Mouse (Mus musculus) lung, postnatal 0 days (tissue): Measurements from ENCODE around the gene Gbp9. TPM values are rescaled to one million over a fixed set of nuclear protein-coding genes. Genes with fewer than 3 reads are reported as not detected.
"Not testable (repeated sequence)": the region's sequence is repeated elsewhere in the genome, so short reads cannot be mapped to it uniquely, and the experiment has no call there.

ENCODE experiments used
- ATAC-seq: fragments of 200-750 bp; cut with Nextera tagmentation; 2 replicates; pipeline ENCODE4 v1.8.0; 2017; ENCODE audit warnings: moderate library complexity
- DNase-seq: peaks from one replicate; pipeline ENCODE4 v3.0.0-alpha.2; 2016; ENCODE audit warnings: low spot score
- H3K27ac ChIP-seq: fragments of 300-500 bp; sonication (generic); 2 replicates; pipeline ENCODE4 v1.5.1; 2014; ENCODE audit warnings: antibody characterized with exemption, mild to moderate bottlenecking, low read length, mixed read lengths
- H3K27me3 ChIP-seq: fragments of 300-500 bp; sonication (generic); replicated peaks from 2 replicates; pipeline ENCODE4 v1.6.1; 2014; ENCODE audit warnings: low read length, mixed read lengths; ENCODE audit not compliant: insufficient read depth
- H3K36me3 ChIP-seq: fragments of 300-500 bp; sonication (generic); 2 replicates; pipeline ENCODE4 v1.6.1; 2014; ENCODE audit warnings: low read length, mixed read lengths; ENCODE audit not compliant: insufficient read depth
- H3K4me1 ChIP-seq: fragments of 300-500 bp; sonication (generic); 2 replicates; pipeline ENCODE4 v1.6.1; 2014; ENCODE audit warnings: antibody characterized with exemption, low read depth, low read length, mixed read lengths; ENCODE audit not compliant: insufficient read depth
- H3K4me2 ChIP-seq: fragments of 300-500 bp; sonication (generic); replicated peaks from 2 replicates; pipeline ENCODE4 v1.6.1; 2014; ENCODE audit warnings: low read depth, mild to moderate bottlenecking, low read length, moderate library complexity, mixed read lengths
- H3K4me3 ChIP-seq: fragments of 300-500 bp; sonication (generic); 2 replicates; pipeline ENCODE4 v1.5.1; 2014; ENCODE audit warnings: low read depth, low read length
- H3K9ac ChIP-seq: fragments of 300-500 bp; sonication (generic); replicated peaks from 2 replicates; pipeline ENCODE4 v1.6.1; 2014; ENCODE audit warnings: low read depth, mild to moderate bottlenecking
- H3K9me3 ChIP-seq: fragments of 300-500 bp; sonication (generic); 2 replicates; pipeline ENCODE4 v1.6.1; 2016; ENCODE audit warnings: low read length, mixed read lengths
- CTCF ChIP-seq: IDR thresholded peaks from 2 replicates; pipeline ENCODE4 v1.5.1; 2016; ENCODE audit warnings: antibody characterized with exemption, mild to moderate bottlenecking
- EP300 ChIP-seq: IDR thresholded peaks from 2 replicates; pipeline ENCODE4 v1.6.1; 2016; ENCODE audit warnings: antibody characterized with exemption, mild to moderate bottlenecking, control low read depth
- WGBS: fragments of 180-500 bp; shearing (Covaris S2); extraction: QIAGEN DNeasy Blood & Tissue Kit; methylation state at CpG from one replicate; pipeline ENCODE4 v1.1.7; 2014; 5-methylcytosine and 5-hydroxymethylcytosine counted together
- polyA plus RNA-seq: library from polyadenylated mRNA; unstranded; fragments of >200 nt; fragmentation: Nextera tagmentation; extraction: Ambion mirVana; gene quantifications from 2 replicates; pipeline ENCODE4 v1.2.1, GENCODE M21; 2015

Gbp9 gene
- 8.7 TPM in 2 replicates for polyA plus RNA-seq

GRCm38 (mm10) chr5:105139409-105140088, at the start of gene Gbp9, which contains the start of the genes Gbp8 and Gbp4:
Gene Gbp9, minus strand, starts transcription at chr5:105139539.
Gene Gbp8, minus strand, starts transcription at chr5:105139540.
Gene Gbp4, minus strand, starts transcription at chr5:105139586.
- TF ChIP-seq EP300: 0 out of 2 replicates have a peak, but pooled peaks have one; percentile 6
- ATAC-seq (peak; percentile 65), DNase-seq (peak; percentile 20)
- not testable (repeated sequence) for H3K27ac ChIP-seq, H3K4me3 ChIP-seq, H3K27me3 ChIP-seq, H3K9me3 ChIP-seq, H3K4me2 ChIP-seq, H3K9ac ChIP-seq, H3K36me3 ChIP-seq, H3K4me1 ChIP-seq
- 15% methylated on average over 2 of the region's 2 CpGs for WGBS

GRCm38 (mm10) chr5:105181446-105181845, 42.1 kb upstream of the Gbp9 start:
- H3K9me3 ChIP-seq: no peaks in the 10 kb centered on the region
- H3K4me3 ChIP-seq: no peak overlapping the region
- H3K4me2 ChIP-seq: no peak overlapping the region
- no peak for DNase-seq
- no peak overlapping the region for H3K9ac ChIP-seq
- no peak for ATAC-seq
- H3K27me3 ChIP-seq: no peaks in the 10 kb centered on the region
- no peak overlapping the region for H3K27ac ChIP-seq
- no peak for TF ChIP-seq CTCF
- TF ChIP-seq EP300: no peak
- no peaks in the 10 kb centered on the region for H3K36me3 ChIP-seq
- H3K4me1 ChIP-seq: no peaks in the 10 kb centered on the region

DNA sequence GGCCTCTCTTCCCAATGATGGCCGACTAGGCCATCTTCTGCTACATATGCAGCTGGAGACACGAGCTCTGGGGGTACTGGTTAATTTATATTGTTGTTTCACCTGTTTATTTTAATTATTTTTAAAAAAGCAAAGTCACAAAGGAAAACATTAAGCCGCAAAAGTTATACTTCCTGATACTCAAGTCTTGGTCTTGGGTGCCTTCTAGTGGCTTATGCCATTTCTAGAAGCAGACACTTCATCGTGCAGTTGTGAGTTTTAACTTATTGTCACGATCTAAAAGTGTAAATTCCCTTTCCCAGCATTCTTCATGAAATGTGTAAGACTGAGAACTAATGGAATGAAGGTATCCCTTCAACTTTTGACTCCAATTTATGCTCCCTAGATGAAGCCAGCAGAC, 17.2 kb upstream of the Gbp9 start:
- Histone ChIP-seq H3K27ac (no peak overlapping the region), H3K27me3 (no peaks in the 10 kb centered on the region), H3K9ac (no peak overlapping the region), H3K4me3 (no peak overlapping the region), H3K4me2 (no peak overlapping the region), H3K9me3 (no peaks in the 10 kb centered on the region), H3K4me1 (no peaks in the 10 kb centered on the region), H3K36me3 (no peaks in the 10 kb centered on the region)
- no peak for ATAC-seq
- TF ChIP-seq EP300 (no peak), CTCF (no peak)
- no peak for DNase-seq
- WGBS: 83% methylated on average over 5 of the region's 5 CpGs

DNA sequence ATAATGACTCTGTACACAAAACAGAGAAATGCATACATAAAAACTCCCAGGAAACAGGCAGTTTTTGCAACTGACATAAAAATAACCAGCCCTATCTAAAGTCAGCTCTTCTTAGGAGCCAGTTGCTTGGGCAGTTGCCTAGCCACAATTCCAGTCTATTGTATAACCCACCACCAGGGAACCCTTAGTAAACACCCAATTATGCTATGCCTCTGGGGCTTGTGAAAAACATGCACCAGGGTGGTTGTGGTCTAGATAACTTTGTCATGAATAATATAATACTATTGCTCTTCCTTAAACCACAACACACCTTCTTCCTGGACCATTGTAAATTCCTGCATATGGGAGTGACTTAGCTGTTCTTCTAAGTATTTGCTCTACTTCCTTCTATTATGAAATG, 14.7 kb upstream of the Gbp9 start:
- Histone ChIP-seq H3K4me2 (no peak overlapping the region), H3K9me3 (no peaks in the 10 kb centered on the region), H3K4me3 (no peak overlapping the region), H3K36me3 (no peaks in the 10 kb centered on the region), H3K4me1 (no peaks in the 10 kb centered on the region), H3K27me3 (no peaks in the 10 kb centered on the region), H3K27ac (no peak overlapping the region), H3K9ac (no peak overlapping the region)
- TF ChIP-seq CTCF: no peak
- no peak for TF ChIP-seq EP300
- DNase-seq (no peak), ATAC-seq (no peak)

GRCm38 (mm10) chr5:105148062-105148461, 8.7 kb upstream of the Gbp9 start:
- H3K9me3 ChIP-seq, H3K27me3 ChIP-seq, H3K4me1 ChIP-seq, H3K36me3 ChIP-seq, H3K4me2 ChIP-seq, DNase-seq, H3K27ac ChIP-seq, H3K9ac ChIP-seq, ATAC-seq, H3K4me3 ChIP-seq: not testable (repeated sequence)
- WGBS: 48% methylated on average over 2 of the region's 2 CpGs

DNA sequence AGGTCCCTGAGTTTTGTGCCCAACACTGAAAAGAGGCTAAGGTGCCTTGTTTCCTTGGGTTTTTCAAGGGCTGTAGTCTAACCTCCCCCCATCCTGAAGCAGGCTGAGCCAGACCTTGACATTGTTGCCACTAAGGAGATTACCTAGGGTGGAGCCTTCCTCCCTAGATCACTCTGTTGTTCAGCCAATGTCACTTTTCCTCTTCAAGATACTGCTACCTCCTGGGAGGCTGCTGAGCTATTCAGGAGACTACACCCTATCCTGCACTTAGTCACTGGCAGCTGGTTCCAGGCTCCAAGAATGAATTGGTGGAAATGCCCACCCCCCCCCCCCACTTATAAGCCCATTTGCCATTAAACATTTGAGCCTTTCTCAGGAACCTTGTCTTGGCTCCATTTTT, 7.1 kb upstream of the Gbp9 start:
- peak; percentile 81 for ATAC-seq
- Histone ChIP-seq H3K27me3 (no peaks in the 10 kb centered on the region), H3K4me1 (no peaks in the 10 kb centered on the region), H3K4me3 (no peak overlapping the region), H3K36me3 (no peaks in the 10 kb centered on the region), H3K4me2 (no peak overlapping the region), H3K9me3 (no peaks in the 10 kb centered on the region), H3K27ac (0 out of 2 replicates have a peak overlapping the region, but pooled peaks have one; percentile 16), H3K9ac (no peak overlapping the region)
- DNase-seq: peak; percentile 38
- TF ChIP-seq EP300 (no peak), CTCF (no peak)

DNA sequence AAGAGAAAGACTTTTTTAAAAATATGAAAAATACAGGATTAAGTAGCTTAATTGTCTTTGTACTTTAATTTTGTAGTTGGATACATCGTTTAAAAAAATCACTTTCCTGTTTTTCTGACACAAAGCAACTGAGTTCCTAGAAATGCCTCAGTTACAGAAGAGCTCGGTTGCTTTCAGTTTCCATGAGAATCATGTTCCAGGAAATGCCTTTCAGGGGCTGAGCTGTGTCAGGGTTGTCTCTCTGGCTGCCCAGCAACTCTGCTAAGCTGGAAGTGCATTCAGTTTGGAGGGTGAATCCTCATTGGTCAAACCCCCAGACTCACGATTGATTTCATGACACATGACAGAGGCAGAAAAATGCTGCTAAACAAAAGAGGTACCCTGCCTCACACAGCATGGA, 6.4 kb upstream of the Gbp9 start:
- 31% methylated on average over 3 of the region's 3 CpGs for WGBS
- not testable (repeated sequence) for H3K9ac ChIP-seq, H3K4me3 ChIP-seq, H3K27me3 ChIP-seq, H3K36me3 ChIP-seq, H3K4me2 ChIP-seq, H3K4me1 ChIP-seq, H3K9me3 ChIP-seq
- 0 out of 2 replicates have a peak overlapping the region, but pooled peaks have one; percentile 16 for H3K27ac ChIP-seq
- TF ChIP-seq EP300: 0 out of 2 replicates have a peak, but pooled peaks have one; percentile 11
- 0 out of 2 replicates have a peak, but pooled peaks have one; percentile 17 for ATAC-seq
- DNase-seq: peak; percentile 8

DNA sequence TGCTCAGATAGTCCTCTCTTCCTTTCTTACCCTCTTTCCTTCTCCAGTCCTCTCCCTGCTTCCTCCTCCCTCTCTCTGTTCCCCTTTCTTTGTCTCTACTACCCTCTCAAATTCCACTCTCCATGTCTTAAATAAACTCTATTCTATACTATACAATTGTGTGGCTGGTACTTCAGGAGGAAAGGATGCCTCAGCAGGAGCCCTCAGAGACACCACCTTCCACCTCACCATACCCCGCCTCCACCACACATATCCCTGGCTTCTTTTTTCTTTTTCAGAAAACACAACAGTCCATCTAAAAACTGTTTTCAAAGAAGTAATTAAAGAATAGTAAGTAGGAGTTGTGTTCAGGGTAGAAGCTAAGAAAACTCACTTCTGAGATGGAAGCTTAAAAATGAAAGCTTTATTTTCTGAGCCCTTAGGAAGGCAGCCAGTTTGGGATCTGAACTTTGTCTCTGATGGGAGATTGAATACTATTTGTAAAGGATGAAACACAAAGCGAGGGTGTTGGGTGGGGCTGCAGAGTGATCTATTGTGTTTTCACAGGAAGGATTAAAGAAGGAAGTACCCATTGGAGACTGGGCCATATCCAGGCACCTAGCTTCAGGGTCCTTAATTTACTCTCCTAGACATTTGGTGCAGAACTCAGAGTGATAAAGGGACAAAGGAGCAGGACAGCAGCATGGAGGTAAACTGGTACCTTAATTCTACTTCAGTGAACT, 911 bp upstream of the Gbp9 start:
- ATAC-seq, H3K9ac ChIP-seq, H3K27me3 ChIP-seq: not testable (repeated sequence)

More for the DNA sequence above, 911 bp upstream of the Gbp9 start:
- not testable (repeated sequence) for H3K4me2 ChIP-seq, H3K36me3 ChIP-seq, DNase-seq, H3K4me3 ChIP-seq, H3K4me1 ChIP-seq, H3K9me3 ChIP-seq, H3K27ac ChIP-seq
- WGBS: 60% methylated on average over 2 of the region's 2 CpGs
